Mouse (Mus musculus) megakaryocyte, embryonic 14.5 days (primary cell): ENCODE results near the gene Map4.

Experiments
- FLI1 ChIP-seq: IDR thresholded peaks from 2 replicates; pipeline ENCODE4 v1.6.1; 2012; ENCODE audit warnings: low read length, inconsistent platforms, mixed read lengths
- GATA1 ChIP-seq: IDR thresholded peaks from 3 replicates; pipeline ENCODE4 v1.6.1; 2012; ENCODE audit warnings: mixed read lengths, low read length, inconsistent platforms, borderline replicate concordance

DNA sequence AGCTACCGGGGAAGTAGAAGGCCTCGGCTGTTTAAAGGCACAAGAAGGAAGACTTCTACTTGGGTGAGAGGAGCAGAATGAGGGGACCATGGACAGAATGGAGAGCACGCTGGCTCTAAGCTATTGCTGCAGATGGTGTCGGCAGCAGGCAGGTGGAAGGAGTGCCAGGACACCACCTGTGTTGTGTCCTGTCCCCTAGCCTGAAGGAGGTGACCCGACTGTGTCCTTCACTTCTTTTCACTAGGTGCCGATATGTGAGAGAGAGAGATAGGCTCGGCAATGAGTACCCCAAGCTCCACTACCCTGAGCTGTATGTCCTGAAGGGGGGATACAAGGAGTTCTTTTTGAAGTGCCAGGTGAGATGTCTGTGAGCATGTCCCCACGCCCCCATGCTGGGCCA, 39.8 kb upstream of the Map4 start:
- no peak for TF ChIP-seq GATA1
- no peak for TF ChIP-seq FLI1
